Mouse (Mus musculus) c-Kit-positive CD71-negative TER-119-negative erythroid progenitor cells, embryonic 14.5 days (primary cell): Measurements from ENCODE around the gene Kcnj6.

Source experiments
- DNase-seq: peaks from one replicate; pipeline ENCODE4 v3.0.0-alpha.2; 2013; ENCODE audit warnings: low read depth

Kcnj6 gene

DNA sequence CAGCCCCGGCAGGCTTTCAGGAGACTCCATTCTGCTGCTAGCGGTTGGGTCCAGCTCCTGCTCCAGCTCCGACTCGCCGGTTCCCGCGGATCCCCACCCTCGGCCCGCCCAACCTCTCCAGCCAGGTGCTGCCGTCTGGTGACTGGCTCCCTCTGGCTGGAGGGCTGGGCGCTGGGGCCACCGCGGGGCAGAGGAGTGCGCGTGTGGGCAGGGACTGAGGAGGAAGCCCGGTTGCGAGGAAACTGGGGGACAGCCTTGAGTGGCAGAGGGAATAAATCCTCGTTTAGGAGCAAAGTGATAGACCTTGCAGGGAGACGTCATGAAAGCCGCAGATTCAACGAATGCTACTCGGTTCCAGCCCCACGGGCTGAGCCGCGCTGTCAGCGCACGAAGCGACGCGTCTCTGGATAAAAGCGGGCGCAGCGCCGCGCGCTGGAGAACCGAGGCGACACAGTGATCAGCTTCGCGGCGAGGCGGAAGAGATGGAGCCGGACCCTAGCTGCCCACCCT lies at the start of gene Kcnj6:
Gene Kcnj6, minus strand, starts transcription at position 362 of the 510 bp plus-strand sequence.
- peak; percentile 6 for DNase-seq

- no peak for DNase-seq
Measured at GRCm38 (mm10) chr16:95009937-95010336, 12.4 kb upstream of the Kcnj6 start.

DNA sequence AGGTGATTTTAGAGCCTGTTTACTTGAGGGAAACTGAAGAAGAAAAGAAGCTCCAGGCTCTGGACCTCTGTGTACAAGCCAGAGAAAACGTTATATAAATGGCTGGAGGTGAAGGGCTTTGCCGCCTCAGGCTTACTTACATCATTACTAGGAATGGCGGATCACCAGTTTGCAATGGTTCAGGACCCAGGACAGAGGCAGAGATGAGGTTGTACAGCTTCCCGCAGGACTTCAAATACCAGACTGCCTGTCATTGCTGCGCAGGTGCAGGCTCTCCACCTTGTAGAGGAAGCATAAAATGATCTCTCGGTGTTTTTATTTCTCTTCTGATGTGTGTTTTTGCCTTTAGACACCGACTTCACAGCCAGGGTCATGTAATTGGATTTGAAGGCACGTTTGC lies 7.1 kb upstream of the Kcnj6 start:
- no peak for DNase-seq

DNA sequence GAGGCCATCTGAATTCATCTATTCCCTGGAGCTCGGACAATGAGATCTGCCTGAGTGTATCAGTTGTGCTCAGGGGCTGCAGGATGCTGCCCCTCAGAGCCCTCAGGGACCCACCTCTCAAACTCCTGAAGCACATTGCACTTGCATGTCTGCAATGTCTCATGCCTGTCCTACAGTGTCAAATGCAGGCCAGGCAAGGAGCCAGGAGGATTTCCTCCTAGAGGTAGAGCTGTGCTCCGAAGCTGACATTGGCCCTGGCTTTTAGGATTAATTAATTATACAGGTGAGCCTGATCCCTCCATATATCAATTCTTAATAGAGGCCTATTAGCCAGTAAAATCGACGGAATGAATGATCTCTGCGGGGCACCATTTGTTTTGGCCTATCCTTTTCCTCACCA lies 2.0 kb upstream of the Kcnj6 start:
- DNase-seq = no peak

- no peak for DNase-seq
Measured at GRCm38 (mm10) chr16:94999019-94999418, 1.5 kb upstream of the Kcnj6 start.

- no peak for DNase-seq
Measured at GRCm38 (mm10) chr16:94996791-94997281, 665 bp downstream of the Kcnj6 start.

DNA sequence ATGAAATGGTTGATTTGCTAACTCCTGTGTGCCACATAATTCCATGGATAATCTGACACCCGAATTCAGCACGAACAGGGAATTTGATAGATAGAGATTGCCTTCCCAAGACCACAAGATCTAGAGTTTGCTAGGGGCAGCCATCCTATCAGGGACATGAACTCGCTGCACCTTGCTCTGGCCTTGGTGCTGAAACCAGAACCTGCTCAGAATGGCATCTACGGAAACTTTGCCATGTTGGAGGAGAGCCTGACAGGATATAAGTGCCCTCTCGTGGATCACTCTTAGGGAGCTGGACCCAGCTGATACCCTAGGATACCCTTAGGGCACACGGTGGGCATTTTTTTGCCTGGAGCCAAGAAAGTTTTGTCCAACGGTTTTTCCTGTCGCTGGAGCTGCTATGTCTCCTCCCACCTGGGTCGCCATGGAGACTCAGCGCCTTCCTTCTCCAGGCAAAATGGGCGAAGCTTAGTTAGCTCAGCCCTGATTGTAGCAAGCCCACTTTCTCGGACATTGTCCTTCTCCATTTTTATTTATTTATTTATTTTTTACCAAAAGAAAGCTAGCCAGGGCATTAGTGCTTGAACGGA lies 1.9 kb downstream of the Kcnj6 start:
- peak; percentile 37 for DNase-seq

- no peak for DNase-seq
Measured at GRCm38 (mm10) chr16:94994924-94995323, 2.6 kb downstream of the Kcnj6 start.

GRCm38 (mm10) chr16:94994148-94994547 lies 3.4 kb downstream of the Kcnj6 start:
- no peak for DNase-seq

DNA sequence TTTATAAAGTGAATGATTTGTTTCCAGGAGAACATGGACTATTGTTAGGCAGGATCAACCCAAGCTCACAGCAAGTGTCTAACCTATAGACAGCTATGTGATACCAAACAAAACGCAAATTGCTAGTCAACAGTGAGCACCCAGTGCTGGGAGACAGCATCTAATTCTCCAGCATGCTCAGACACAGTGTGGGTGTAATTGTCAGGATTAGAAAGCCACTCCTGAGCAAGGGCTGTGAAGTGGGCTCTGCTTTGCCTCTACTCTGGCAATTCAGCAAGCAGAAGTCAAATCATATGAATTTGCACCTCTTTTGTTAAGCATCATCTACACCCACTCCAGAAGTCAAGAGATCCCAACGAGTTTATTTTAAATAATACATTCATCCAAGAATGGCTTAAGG lies 7.4 kb downstream of the Kcnj6 start:
- no peak for DNase-seq

GRCm38 (mm10) chr16:94986731-94987130 lies 10.8 kb downstream of the Kcnj6 start:
- no peak for DNase-seq

DNA sequence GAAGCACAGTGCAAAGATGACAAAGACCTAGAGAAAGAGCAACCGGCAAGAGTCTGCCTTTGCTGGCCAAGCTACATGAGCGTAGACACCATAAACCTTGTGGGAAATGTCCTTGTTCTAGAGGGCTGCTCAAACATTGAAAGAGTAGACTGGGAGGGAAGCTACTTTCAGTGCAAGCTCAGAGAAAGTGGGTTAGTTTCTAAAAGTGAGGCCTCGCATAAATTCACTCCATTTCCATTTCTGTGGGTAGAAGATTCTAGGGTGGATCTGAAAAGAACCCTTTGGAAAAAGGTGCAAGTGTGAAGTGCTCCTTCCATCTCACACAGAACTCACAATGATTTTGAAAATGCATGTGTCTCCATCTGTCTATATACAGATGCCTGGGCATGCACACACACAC lies 13.2 kb downstream of the Kcnj6 start:
- DNase-seq = no peak

DNA sequence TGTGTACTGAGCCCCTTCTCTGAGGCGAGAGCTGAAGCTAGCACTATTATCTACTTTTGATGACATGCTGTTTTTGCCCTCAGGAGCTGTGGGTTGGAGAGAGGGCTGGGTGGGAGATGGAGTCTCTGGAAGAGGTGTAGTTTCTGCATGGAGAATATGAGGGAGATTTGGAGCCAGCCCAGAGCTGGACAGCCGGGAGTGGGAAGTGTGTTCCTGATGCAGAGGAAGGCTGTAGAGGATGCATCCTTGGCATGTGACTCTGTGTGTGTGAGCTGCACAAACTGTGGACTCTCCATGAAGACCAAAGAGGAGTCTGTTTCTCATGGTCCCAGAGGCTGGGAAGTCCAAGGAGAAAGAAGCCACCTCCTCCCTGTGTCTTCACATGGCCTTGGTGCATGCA lies 17.1 kb downstream of the Kcnj6 start:
- DNase-seq = no peak

DNA sequence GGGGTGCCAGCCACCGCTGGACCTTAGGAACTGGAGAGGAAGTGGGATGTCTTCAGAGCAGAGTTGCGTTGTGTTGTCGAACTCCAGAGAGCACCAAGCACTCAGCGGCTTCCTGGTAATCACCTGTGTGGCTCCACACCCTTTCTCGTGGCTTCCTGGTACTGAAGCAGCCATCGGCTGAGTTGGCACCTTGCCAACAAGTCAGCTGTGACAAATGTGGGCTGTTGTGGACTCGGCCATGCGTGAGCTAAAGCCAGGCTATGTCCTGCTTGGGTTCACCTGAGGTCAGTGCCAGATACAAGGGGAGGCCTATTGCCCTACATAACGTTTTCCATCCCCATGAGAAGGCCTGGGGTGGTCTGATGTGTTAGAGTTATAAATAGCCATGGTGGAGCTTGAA lies 18.0 kb downstream of the Kcnj6 start:
- DNase-seq = no peak

DNA sequence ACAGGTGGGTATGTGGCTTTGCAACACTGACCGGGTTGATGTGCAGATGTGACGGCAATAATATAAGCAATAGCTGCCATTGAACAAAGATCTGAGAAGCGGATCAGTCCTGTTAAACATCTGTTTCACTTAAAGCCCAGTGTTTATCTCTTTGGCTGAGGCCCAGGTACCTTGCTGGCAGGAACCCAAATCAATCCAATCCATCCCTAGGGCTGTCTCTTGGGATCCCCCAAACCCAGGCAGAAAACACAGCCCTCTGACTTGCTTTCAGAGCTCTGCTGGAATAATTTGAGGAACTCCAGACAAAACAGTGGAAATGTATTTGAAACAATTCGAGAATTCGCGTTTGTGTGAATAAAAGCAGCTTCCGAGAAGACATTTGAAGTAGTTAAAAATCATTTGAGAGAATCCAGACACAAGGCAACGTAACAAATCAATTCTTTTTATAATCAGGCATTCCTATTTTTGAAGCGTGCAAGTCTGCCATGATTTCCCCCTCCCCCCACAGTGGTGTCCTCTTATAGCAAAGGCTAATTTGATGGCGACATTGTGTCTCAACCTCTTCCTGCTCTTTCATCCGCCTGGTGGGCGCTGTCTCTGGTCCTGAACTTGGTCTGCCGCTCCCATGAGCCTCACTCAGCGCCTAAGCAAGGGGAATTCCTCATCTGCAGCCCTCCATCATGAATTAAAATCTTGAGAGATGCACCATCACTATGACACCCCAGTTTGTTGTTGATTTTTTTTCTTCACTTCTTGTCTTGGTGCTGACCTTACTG lies 25.2 kb downstream of the Kcnj6 start:
- peak; percentile 39 for DNase-seq

DNA sequence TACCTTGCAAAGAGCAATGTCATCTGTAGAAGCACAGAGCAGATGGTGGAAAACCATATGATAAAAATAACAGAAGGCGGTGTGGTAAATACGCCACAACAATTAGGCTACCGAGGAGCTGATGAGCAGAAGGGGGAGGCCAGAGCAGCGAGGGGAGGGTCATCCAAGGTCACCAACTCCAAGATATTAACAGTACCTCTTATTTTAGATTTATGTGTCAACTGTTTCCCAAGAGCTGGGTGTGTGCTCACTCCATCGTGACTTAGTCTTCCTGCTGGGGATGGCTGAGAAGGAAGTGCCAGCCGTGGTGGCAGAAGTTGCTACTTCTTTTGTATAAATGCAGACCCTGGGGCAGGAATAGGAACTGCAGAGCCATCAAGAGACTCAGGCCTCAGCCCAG lies 28.6 kb downstream of the Kcnj6 start:
- DNase-seq = no peak

DNA sequence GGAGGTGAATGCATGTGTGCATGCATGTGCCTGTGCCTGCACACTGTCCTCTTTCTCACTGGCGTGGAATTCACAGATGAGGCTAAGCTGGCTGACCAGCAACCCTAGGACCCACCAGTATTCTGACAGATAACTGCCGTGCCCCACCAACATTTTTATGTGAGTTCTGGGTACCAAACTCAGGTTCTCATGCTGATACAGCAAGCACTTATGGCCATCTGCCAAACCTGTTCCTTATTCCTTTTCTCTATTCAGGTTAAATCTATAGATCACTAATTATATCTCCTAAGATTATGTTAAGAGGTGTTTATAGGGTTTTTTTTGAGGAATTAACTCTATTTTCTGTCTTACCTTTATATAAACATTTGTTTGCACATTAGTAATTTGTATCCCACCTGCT lies 29.0 kb downstream of the Kcnj6 start:
- no peak for DNase-seq

GRCm38 (mm10) chr16:94957156-94957828 lies 40.2 kb downstream of the Kcnj6 start:
- DNase-seq = no peak

DNA sequence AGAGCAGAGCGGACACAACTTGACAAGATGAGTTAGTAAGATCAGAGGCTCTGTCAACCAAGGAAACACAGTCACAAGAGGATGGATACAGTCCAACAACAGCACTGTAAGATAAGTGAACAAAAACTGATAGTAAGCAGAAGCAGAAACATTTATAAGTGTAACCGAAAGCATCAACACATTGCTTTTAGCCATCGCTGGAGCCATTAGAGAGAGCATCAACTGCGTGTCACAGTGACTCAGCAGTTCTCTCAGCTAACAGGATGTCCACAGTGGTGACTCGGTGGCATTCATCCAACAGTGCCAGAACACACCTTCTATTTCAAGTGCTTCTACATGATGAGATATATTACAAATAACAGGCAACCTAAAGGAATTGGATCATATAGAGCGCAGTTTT lies 41.1 kb downstream of the Kcnj6 start:
- no peak for DNase-seq

DNA sequence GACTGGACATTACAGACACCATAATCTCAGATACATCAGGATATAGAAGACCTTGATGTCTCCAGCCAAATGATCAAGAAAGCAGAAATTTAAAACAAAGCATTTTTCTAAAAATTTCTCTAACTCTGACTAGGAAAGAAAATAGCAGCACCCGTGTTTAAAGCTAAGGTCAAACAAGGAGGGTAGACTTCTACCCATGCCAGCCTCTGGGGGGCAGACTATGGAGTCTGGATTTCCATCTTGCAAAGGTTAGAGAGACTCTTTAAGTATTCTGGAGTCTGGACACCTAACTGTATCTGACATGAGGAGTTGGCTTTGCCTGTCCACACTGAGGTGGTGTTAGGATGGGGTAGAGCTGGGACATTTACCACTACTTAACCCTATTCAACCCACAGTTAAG lies 44.2 kb downstream of the Kcnj6 start:
- no peak for DNase-seq

GRCm38 (mm10) chr16:94949172-94949571 lies 48.3 kb downstream of the Kcnj6 start:
- no peak for DNase-seq

GRCm38 (mm10) chr16:94946848-94947247 lies 50.7 kb downstream of the Kcnj6 start:
- no peak for DNase-seq

DNA sequence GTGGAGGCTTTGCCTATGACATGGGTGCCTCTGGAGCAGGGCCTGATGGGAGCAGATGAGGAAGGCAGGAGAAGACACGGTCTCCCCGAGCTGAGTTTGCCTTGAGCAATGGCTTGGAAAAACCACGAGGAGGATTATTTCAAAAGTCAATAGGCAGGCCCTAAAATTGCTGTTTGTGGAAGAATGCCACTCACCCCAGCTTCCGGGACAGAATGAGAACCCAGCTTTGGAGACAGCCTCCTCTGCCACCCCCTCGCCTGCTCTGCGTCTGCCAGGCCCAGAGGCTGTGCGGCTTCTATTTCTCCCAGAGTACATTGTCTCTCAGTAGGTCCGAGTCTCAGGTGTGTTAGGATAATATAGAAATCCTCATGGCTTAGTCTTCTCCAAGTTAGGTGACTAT lies 64.8 kb downstream of the Kcnj6 start:
- DNase-seq = no peak
